Mouse (Mus musculus): ENCODE measurements around the gene Prcd. TPM values are rescaled to one million over a fixed set of nuclear protein-coding genes. Genes with fewer than 3 reads are reported as not detected.

The Prcd gene
- polyA plus RNA-seq, 1 experiment from 2014 or later = 0.97 TPM

DNA sequence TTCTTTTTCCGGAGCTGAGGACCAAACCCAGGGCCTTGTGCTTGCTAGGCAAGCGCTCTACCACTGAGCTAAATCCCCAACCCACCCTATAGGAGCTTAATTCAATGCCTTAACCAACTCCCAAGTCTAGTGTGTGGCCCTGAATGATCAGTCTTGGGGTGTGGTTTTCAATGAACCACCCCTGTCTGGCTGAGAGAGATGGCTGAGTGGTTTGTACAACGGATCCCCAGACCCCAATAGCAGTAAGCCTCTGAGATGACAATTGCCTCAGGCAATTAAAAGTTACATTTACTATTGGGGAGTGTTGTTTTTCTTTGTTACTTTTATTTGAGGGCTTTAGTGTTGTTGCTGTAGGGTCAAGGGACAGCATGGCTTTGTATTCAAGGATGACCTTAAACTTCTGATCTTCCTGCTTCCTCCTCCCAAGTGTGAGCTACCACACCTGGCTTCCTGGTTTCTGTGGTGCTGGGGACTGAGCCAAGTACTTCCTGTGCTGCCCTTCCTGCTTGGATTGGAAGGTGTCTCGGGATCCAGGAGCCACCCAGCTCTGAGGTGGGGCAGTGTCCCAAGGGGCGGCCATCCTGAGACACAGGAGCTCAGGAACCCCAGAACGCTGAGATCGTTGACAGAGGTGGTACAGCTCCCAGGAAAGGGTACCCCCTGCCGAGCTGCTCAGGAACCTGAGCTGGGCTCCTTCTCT lies 51.2 kb downstream of the Prcd start:
- Histone ChIP-seq H3K9ac (ENCODE audit: low read length) (no peak overlapping the region), H3K27ac (replicated peaks; ENCODE audit: low read depth, low read length) (no peak overlapping the region), H3K4me3 (ENCODE audit: low read depth, low read length) (no peak overlapping the region), H3K9me3 (ENCODE audit: control insufficient read depth, low read length) (no peaks in the 10 kb centered on the region), H3K4me1 (ENCODE audit: control insufficient read depth, insufficient read depth, low read length) (no peaks in the 10 kb centered on the region), H3K36me3 (ENCODE audit: control insufficient read depth, insufficient read depth, low read length) (no peaks in the 10 kb centered on the region), H3K27me3 (ENCODE audit: control insufficient read depth, insufficient read depth, low read length) (no peaks in the 10 kb centered on the region), H3K4me2 (ENCODE audit: low read depth, severe bottlenecking) (no peak overlapping the region)
- WGBS = 87% methylated on average over 8 of the region's 8 CpGs
- ATAC-seq (ENCODE audit: insufficient number of reproducible peaks, low FRiP score, low TSS enrichment, low read depth) (no peak), DNase-seq (ENCODE audit: low spot score) (no peak)

DNA sequence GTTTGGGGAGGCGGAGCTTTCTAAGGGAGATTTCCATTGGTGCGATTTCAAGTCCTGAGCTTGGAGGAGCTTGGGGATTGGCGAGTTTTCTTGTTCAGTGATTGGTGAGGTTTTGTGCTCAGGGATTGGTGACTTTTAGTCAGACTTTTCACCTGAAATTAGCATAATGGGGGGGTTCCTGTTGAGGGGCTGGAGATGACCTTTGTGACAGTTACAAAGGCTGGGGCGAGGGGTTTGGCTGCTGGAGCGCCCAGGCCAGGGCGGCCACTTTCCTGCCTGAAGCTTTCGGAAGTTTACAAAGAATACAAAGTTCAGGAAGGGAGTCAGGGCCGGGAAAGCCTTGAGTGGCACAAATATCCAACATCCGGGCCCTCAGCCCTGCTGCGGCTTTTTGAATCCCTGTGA lies 51.9 kb downstream of the Prcd start:
- WGBS = 95% methylated on average over 10 of the region's 10 CpGs
- no peaks in the 10 kb centered on the region for H3K36me3 ChIP-seq (ENCODE audit: control insufficient read depth, insufficient read depth, low read length)
- no peak for DNase-seq (ENCODE audit: low spot score)

DNA sequence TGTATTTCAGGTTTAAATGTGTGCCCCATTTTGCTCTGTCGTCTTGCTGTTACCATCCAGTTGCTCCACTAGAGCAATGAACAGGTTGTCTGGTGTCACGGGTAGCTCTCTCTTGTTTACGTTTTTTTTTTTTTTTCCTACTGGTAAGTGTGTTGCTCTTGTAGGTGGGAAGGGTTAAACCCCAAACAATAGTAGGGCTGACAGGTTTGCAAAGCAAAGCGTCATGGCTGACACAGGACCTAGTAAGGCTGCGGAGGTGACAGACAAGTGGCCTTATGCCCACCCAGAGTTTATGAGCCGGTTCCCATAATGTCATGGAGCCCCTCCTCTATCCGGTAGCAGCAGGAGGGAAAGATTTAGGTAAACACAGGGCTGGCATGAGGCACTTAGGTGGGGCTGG lies 53.0 kb downstream of the Prcd start:
- Histone ChIP-seq H3K9ac (ENCODE audit: low read length) (no peak overlapping the region), H3K4me2 (ENCODE audit: low read depth, severe bottlenecking) (no peak overlapping the region), H3K4me3 (ENCODE audit: low read depth, low read length) (no peak overlapping the region), H3K27ac (replicated peaks; ENCODE audit: low read depth, low read length) (no peak overlapping the region), H3K27me3 (ENCODE audit: control insufficient read depth, insufficient read depth, low read length) (no peaks in the 10 kb centered on the region), H3K9me3 (ENCODE audit: control insufficient read depth, low read length) (no peaks in the 10 kb centered on the region), H3K4me1 (ENCODE audit: control insufficient read depth, insufficient read depth, low read length) (no peaks in the 10 kb centered on the region), H3K36me3 (ENCODE audit: control insufficient read depth, insufficient read depth, low read length) (no peaks in the 10 kb centered on the region)
- DNase-seq (ENCODE audit: low spot score) (no peak), ATAC-seq (ENCODE audit: insufficient number of reproducible peaks, low FRiP score, low TSS enrichment, low read depth) (no peak)
- WGBS = 68% methylated on average over 7 of the region's 7 CpGs

More for the DNA sequence above, 51.9 kb downstream of the Prcd start:
- Histone ChIP-seq H3K27me3 (ENCODE audit: control insufficient read depth, insufficient read depth, low read length) (no peaks in the 10 kb centered on the region), H3K4me3 (ENCODE audit: low read depth, low read length) (no peak overlapping the region), H3K27ac (replicated peaks; ENCODE audit: low read depth, low read length) (no peak overlapping the region), H3K9ac (ENCODE audit: low read length) (no peak overlapping the region), H3K4me1 (ENCODE audit: control insufficient read depth, insufficient read depth, low read length) (no peaks in the 10 kb centered on the region), H3K4me2 (ENCODE audit: low read depth, severe bottlenecking) (no peak overlapping the region), H3K9me3 (ENCODE audit: control insufficient read depth, low read length) (no peaks in the 10 kb centered on the region)
- ATAC-seq (ENCODE audit: insufficient number of reproducible peaks, low FRiP score, low TSS enrichment, low read depth) = no peak

DNA sequence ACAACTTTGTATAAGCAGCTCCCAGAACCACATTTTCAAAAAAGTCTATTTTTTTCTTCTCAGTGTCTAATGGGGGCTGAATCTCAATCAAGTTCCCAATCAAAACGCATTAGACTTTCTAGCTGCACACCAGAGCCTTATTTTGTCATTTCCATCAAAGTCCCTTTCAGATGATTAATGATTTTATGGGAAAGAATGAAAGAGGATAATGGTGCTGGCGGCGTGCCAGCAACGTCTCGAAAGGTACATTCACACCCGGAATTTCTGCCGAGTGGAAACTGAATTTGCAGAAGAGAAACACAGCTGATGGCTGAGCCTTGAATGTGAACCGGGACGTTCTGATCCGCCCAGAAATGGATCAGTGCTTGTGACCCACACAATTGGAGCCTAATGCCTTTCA lies 56.8 kb downstream of the Prcd start:
- 81% methylated on average over 10 of the region's 10 CpGs for WGBS
- Histone ChIP-seq H3K27ac (replicated peaks; ENCODE audit: low read depth, low read length) (no peak overlapping the region), H3K9me3 (ENCODE audit: control insufficient read depth, low read length) (no peaks in the 10 kb centered on the region), H3K4me2 (ENCODE audit: low read depth, severe bottlenecking) (no peak overlapping the region), H3K27me3 (ENCODE audit: control insufficient read depth, insufficient read depth, low read length) (no peaks in the 10 kb centered on the region), H3K9ac (ENCODE audit: low read length) (no peak overlapping the region), H3K36me3 (ENCODE audit: control insufficient read depth, insufficient read depth, low read length) (no peaks in the 10 kb centered on the region), H3K4me3 (ENCODE audit: low read depth, low read length) (no peak overlapping the region), H3K4me1 (ENCODE audit: control insufficient read depth, insufficient read depth, low read length) (no peaks in the 10 kb centered on the region)
- no peak for ATAC-seq (ENCODE audit: insufficient number of reproducible peaks, low FRiP score, low TSS enrichment, low read depth)
- DNase-seq (ENCODE audit: low spot score) = no peak

DNA sequence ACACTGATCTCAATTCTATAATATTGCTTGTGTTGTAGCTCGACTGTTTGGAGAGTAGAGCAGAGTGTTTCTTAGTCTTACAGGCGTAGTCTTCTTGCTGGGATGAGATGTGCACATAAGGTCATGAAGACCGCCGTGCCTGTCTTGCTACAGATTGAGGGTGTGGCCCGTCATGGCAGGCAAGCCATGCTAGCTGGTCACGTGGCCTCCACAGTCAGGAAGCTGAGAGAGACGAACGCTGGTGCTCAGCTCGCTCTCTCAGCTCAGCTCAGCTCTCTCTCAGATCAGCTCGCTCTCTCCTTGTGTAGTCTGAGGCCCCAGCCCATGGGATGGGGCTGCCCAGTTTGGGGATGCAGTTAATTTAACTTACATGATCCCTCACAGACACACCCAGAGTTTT lies 57.5 kb downstream of the Prcd start:
- ATAC-seq (ENCODE audit: insufficient number of reproducible peaks, low FRiP score, low TSS enrichment, low read depth) (no peak), DNase-seq (ENCODE audit: low spot score) (no peak)
- H3K4me3 ChIP-seq (ENCODE audit: low read depth, low read length) = no peak overlapping the region
- no peaks in the 10 kb centered on the region for H3K36me3 ChIP-seq (ENCODE audit: control insufficient read depth, insufficient read depth, low read length)
- no peaks in the 10 kb centered on the region for H3K4me1 ChIP-seq (ENCODE audit: control insufficient read depth, insufficient read depth, low read length)
- H3K27me3 ChIP-seq (ENCODE audit: control insufficient read depth, insufficient read depth, low read length) = no peaks in the 10 kb centered on the region
- 95% methylated on average over 10 of the region's 10 CpGs for WGBS
- H3K9me3 ChIP-seq (ENCODE audit: control insufficient read depth, low read length) = no peaks in the 10 kb centered on the region
- no peak overlapping the region for H3K9ac ChIP-seq (ENCODE audit: low read length)
- H3K4me2 ChIP-seq (ENCODE audit: low read depth, severe bottlenecking) = no peak overlapping the region
- H3K27ac ChIP-seq (replicated peaks; ENCODE audit: low read depth, low read length) = no peak overlapping the region

DNA sequence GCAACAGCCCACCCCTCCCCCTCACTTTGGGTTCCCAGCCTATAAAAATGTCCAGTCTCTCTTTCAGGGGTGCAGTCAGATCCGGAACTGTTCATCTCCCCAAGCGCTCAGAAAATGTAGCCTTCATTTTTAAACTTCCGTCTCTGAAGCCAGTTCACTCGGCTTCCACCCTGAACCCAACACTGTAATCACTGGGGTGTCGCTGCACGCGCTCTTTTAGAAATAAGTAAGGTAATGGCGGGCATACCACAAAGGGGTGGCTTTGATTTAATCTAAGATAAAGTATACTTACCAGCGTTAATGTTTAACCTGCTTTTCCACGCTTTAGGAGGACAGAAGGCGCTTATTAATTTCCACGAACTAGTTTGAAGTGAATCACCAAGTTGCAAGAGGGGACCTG lies 60.7 kb downstream of the Prcd start:
- H3K4me3 ChIP-seq (ENCODE audit: low read depth, low read length) = no peak overlapping the region
- no peak overlapping the region for H3K9ac ChIP-seq (ENCODE audit: low read length)
- no peaks in the 10 kb centered on the region for H3K36me3 ChIP-seq (ENCODE audit: control insufficient read depth, insufficient read depth, low read length)
- H3K4me1 ChIP-seq (ENCODE audit: control insufficient read depth, insufficient read depth, low read length) = no peaks in the 10 kb centered on the region
- DNase-seq (ENCODE audit: low spot score) = no peak
- WGBS = 95% methylated on average over 12 of the region's 12 CpGs
- ATAC-seq (ENCODE audit: insufficient number of reproducible peaks, low FRiP score, low TSS enrichment, low read depth) = no peak
- no peak overlapping the region for H3K27ac ChIP-seq (replicated peaks; ENCODE audit: low read depth, low read length)
- H3K4me2 ChIP-seq (ENCODE audit: low read depth, severe bottlenecking) = no peak overlapping the region
- H3K27me3 ChIP-seq (ENCODE audit: control insufficient read depth, insufficient read depth, low read length) = no peaks in the 10 kb centered on the region
- no peaks in the 10 kb centered on the region for H3K9me3 ChIP-seq (ENCODE audit: control insufficient read depth, low read length)

Other genes with a start within 250 kb of the Prcd start
- gene Rnf157, start 240.5 kb upstream of the Prcd start, polyA plus RNA-seq (2014; fragmentation: Nextera tagmentation; extraction: Ambion mirVana) = 20.8 and 23.2 TPM in 2 replicates
- 82.3 and 85.4 TPM in 2 replicates for gene Ubald2, start 219.4 kb upstream of the Prcd start, polyA plus RNA-seq (2014; fragmentation: Nextera tagmentation; extraction: Ambion mirVana)
- 0.20 and 0.37 TPM in 2 replicates for gene Qrich2, start 187.3 kb upstream of the Prcd start, polyA plus RNA-seq (2014; fragmentation: Nextera tagmentation; extraction: Ambion mirVana)
- gene Prpsap1, start 159.3 kb upstream of the Prcd start, polyA plus RNA-seq (2014; fragmentation: Nextera tagmentation; extraction: Ambion mirVana) = 183 and 193 TPM in 2 replicates
- 1.3 and 1.9 TPM in 2 replicates for gene Sphk1, start 122.6 kb upstream of the Prcd start, polyA plus RNA-seq (2014; fragmentation: Nextera tagmentation; extraction: Ambion mirVana)
- 19.4 and 24.1 TPM in 2 replicates for gene Ube2o, start 72.1 kb upstream of the Prcd start, polyA plus RNA-seq (2014; fragmentation: Nextera tagmentation; extraction: Ambion mirVana)
- gene Aanat, start 67.1 kb upstream of the Prcd start, polyA plus RNA-seq (2014; fragmentation: Nextera tagmentation; extraction: Ambion mirVana) = 0.28 TPM in 1 of 2 replicates, not detected in the other
- gene Rhbdf2, start 26.5 kb upstream of the Prcd start, polyA plus RNA-seq (2014; fragmentation: Nextera tagmentation; extraction: Ambion mirVana) = 3.1 and 3.9 TPM in 2 replicates
- 2.3 and 2.8 TPM in 2 replicates for gene Cygb, start 779 bp downstream of the Prcd start, polyA plus RNA-seq (2014; fragmentation: Nextera tagmentation; extraction: Ambion mirVana)
- not detected in 2 replicates for gene St6galnac1, start 122.0 kb downstream of the Prcd start, polyA plus RNA-seq (2014; fragmentation: Nextera tagmentation; extraction: Ambion mirVana)
- gene Mxra7, start 174.5 kb downstream of the Prcd start, polyA plus RNA-seq (2014; fragmentation: Nextera tagmentation; extraction: Ambion mirVana) = 12.4 and 14.2 TPM in 2 replicates
- gene Mettl23, start 189.7 kb downstream of the Prcd start, polyA plus RNA-seq (2014; fragmentation: Nextera tagmentation; extraction: Ambion mirVana) = 61.3 and 68.0 TPM in 2 replicates
- gene Jmjd6, start 189.9 kb downstream of the Prcd start, polyA plus RNA-seq (2014; fragmentation: Nextera tagmentation; extraction: Ambion mirVana) = 81.4 and 81.8 TPM in 2 replicates
- gene Mfsd11, start 198.9 kb downstream of the Prcd start, polyA plus RNA-seq (2014; fragmentation: Nextera tagmentation; extraction: Ambion mirVana) = 28.0 and 31.5 TPM in 2 replicates
- gene Srsf2, start 199.6 kb downstream of the Prcd start, polyA plus RNA-seq (2014; fragmentation: Nextera tagmentation; extraction: Ambion mirVana) = 1,044 and 1,058 TPM in 2 replicates

Measured in limb, embryonic 11.5 days (tissue).